Mouse (Mus musculus) ovary, postnatal 10 days (tissue): ENCODE measurements around the gene Knstrn.

ENCODE experiments used
- DNase-seq: peaks from one replicate; pipeline ENCODE4 v3.0.0; 2022; ENCODE audit warnings: low spot score

Gene Knstrn

DNA sequence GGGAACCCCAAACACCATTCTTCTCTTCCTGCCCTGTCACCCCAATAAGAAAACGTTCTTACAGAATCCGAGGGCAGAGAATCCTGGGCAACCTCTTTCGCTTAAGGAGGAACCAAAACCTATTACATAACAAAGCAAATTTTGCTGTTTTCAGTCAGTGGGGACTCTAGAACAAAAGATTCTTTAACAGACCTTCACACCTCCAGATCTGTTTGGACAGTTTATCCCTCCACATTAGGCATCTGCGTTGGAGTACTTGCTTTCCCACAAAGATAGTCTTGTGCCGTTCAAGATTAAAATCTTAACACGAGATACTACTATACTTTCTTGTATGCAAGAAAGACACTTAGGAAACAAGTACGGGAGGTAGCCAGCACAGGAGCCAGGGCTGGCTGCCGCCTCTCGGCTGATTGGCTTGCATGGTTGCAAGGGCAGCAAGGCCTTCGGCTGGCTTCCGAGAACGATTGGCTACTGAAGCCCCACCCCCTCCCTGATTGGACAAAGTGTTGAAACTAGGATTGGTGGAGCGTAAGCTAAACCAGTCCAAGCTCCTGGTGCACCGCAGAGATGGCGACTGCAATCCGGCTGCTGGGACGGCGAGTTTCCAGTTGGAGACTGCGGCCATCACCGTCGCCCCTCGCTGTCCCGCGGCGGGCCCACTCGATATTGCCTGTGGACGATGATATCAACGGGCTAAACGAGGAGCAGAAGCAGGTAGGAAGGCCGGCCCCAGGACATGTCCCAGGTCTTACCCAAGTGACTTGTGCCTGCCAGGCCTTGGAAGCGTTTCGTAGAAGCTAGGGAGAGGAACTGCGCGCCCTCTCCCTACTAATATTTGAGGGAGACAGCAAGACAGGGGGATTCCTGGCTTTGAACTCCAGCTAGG is 47.9 kb downstream of the Knstrn start, which contains the start of gene Ivd:
Gene Ivd (plus strand): TSS at position 501 of the 886 bp plus-strand sequence.
- peak; percentile 59 for DNase-seq

GRCm38 (mm10) chr2:118862340-118862675 is 48.5 kb downstream of the Knstrn start:
- DNase-seq = no peak

- DNase-seq = no peak
Measured at GRCm38 (mm10) chr2:118870601-118871000, 56.8 kb downstream of the Knstrn start.

DNA sequence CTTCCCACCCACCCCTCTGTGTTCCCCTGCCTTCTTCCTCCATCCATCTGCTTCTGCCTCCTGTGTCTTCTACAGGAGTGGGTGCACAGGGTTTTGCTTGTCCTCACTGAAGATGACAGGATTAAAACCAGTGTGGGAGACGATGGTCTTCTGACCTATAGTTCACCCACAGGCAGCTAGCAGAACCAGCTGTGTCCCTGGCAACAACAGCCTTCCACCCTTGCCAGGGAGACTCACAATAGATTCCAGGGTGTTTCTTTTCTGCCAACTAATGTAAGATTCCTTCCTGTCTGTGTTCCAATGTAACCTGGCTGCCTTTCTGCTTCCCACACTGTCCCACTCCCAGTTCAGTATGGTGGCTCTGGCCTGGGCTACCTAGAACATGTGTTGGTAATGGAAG is 57.2 kb downstream of the Knstrn start:
- no peak for DNase-seq

DNA sequence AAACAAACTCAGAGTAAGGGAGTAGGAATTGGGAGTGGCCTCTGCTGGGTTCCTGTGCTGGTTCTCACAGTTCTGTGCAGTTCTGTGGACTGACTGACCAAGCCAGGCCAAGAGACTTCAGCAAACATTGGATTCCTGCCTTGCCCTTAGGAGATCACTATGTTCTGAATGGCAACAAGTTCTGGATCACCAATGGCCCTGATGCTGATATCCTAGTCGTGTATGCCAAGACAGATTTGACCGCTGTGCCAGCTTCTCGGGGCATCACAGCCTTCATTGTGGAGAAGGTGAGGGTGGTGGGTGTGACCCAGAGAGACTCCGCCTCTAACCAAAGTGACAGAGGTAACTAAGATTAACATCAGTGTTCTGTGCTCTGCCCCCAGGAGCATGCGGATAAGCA is 59.2 kb downstream of the Knstrn start:
- DNase-seq = no peak

- DNase-seq = no peak
Measured at GRCm38 (mm10) chr2:118873890-118874430, 60.2 kb downstream of the Knstrn start.

DNA sequence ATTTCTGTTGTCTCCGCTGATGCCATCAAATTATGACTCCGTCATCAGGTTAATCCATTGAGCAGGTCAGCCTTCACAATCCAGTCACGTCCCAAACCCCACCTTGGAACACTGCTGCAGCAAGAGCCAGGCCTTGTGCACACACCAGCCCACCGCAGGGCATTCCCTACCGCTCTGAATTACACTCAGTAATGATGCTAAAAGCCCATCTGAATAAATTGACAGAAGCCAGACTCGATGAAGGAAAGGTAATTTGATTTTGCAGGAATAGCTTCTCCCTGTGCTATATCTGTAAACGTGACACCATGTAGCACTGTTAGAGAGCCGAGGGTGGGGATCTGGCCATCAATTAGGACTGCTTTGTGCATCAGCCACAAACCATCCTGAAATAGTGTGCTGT is 61.5 kb downstream of the Knstrn start:
- DNase-seq = no peak

DNA sequence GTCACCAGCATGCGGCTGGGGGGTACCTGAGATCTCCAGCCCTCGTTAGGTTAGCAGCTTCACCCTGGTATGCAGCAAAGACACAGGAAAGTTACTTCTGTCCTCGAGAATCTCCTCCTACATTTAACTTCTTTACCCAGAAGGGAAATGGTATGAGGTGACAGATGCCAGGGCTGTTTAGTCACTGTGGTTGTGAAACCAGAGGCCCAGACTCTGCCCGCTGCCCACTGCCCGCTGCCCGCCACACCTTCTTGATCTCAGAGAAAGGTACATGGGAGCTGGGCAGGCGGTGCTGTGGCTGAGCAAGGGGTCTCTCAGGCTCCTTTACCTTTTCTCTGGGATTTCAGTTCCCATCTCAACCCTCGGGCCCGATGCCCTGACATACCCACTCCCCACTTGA is 62.6 kb downstream of the Knstrn start:
- DNase-seq = no peak

- DNase-seq = no peak
Measured at GRCm38 (mm10) chr2:118881019-118881418, 67.2 kb downstream of the Knstrn start.

GRCm38 (mm10) chr2:118881956-118882355 is 68.2 kb downstream of the Knstrn start:
- DNase-seq = no peak

GRCm38 (mm10) chr2:118882840-118883679 is 69.3 kb downstream of the Knstrn start:
- peak; percentile 89 for DNase-seq

DNA sequence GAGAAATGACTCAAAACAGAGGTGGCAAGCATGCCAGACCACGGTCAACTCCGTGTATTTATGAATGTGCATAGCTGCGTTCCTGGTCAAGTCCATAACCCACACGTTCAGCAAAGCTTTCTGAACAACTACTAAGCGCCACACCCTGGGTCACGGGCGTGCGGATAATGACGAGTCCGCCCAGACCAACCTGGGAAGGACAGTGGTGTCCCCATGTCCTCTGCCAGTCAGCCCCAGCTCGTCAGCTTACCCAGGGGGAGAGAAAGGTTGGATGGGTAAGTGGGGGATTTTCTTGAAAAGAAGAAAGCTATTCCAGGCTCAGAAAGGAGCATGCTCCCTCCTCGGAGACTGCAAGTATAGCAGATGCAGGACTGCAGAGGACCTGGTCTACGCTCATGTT is 73.6 kb downstream of the Knstrn start:
- DNase-seq = no peak

- no peak for DNase-seq
Measured at GRCm38 (mm10) chr2:118887845-118888548, 74.2 kb downstream of the Knstrn start.

DNA sequence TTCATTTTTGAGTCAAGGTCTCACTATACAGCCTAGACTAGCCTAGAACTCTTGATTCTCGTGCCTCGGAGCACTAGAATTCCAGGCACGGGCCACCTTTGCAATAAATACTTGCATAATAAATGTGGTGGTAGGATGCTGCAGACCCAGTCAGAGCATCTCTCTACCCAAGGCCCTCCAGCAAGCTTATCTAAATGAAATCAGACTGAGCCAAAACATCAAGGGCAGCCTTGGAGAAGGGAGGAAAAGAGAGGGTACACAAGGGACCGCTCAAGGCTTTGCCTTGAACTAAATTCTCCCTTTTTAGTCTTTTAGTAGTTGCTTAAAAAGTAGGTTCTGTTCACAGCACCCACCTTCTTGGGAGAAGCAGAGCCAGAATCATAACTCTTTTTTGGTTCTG is 77.4 kb downstream of the Knstrn start:
- DNase-seq = no peak

GRCm38 (mm10) chr2:118895990-118896913 is 82.4 kb downstream of the Knstrn start:
- no peak for DNase-seq

GRCm38 (mm10) chr2:118896914-118897291 is 83.1 kb downstream of the Knstrn start:
- no peak for DNase-seq

GRCm38 (mm10) chr2:118897392-118897791 is 83.6 kb downstream of the Knstrn start:
- no peak for DNase-seq

DNA sequence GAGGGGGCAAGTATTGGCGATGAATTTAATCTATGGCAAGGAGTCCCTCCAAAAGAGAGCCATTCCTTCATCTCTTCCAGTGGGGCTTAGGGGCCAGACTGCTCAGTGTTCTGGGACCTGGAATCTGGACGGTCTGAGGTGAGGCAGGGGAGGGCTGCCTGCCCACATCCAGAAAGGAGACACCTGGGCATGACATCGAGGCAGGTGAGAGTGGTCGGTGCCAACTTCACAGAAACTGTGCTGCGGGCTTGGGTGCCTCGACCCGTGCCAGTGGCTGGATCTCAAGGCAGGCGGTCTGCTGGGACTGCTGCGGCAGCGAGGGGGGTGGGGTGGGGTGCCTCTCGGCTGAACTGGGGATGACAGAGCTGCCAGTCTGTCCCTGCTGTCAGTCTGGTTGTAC is 84.0 kb downstream of the Knstrn start:
- no peak for DNase-seq

GRCm38 (mm10) chr2:118898771-118899170 is 85.0 kb downstream of the Knstrn start:
- no peak for DNase-seq

DNA sequence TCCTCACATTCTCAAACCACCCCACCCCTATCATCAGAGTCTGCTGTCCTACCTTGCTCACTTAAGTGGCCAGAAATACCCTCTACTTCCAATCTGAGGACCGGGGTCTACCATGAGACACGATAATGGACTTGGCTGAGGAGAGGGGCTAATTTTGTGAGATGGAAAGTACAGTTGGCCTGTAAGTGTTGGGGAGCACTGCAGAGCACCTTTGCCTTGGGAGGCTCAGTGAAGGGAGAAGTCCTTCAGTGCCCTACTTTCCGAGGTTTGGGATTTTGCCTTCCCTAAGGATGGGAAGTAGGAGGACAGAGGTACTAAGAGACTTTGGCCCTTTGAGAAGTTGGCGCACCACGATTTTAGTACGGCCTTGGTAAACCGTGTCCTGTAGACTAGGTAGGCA is 85.5 kb downstream of the Knstrn start:
- no peak for DNase-seq
